Mouse (Mus musculus): Measurements from ENCODE around the gene Efhc1. TPM values are rescaled to one million over a fixed set of nuclear protein-coding genes. Genes with fewer than 3 reads are reported as not detected.

The Efhc1 gene
- polyA plus RNA-seq, 1 experiment from 2014 or later: 0.58 TPM

DNA sequence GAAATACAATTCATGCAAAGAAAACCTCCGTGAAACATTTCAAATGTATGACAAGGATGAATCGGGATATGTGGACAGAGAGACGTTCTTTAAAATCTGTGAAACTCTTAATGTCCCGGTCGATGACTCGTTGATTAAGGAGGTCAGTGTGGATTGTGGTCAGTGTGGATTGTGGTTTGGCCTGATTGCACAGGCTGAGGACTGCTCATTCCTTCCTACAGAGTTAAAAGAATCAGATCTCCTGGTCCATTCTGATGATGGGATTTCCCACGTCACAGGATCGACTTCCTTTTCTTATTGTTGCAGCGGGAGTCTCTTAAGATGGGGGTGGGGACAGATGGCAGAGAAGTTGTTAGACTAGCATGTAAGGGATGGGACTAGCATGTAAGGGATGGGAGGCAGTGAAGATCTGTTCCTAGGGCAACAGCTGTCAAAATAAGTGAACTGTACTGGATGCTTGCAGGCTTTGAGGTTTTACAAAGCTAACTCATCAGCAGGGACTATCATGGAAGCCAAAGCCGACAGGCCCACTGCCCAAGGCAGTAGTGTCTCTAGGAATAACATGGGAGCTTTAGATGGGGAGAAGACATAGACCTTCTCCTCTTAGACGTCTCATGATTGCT is 38.1 kb downstream of the Efhc1 start:
- ATAC-seq (replicated peaks; ENCODE audit: low FRiP score) (no peak), DNase-seq (ENCODE audit: low spot score) (no peak)
- Histone ChIP-seq H3K9me3 (ENCODE audit: control insufficient read depth, low read length) (no peaks in the 10 kb centered on the region), H3K9ac (ENCODE audit: low read depth, low read length) (no peak overlapping the region), H3K4me2 (no peak overlapping the region), H3K27me3 (replicated peaks; ENCODE audit: control insufficient read depth, insufficient read depth, low read length) (no peaks in the 10 kb centered on the region), H3K4me3 (ENCODE audit: low read depth, low read length) (no peak overlapping the region), H3K4me1 (replicated peaks; ENCODE audit: control insufficient read depth, insufficient read depth, low read length) (no peaks in the 10 kb centered on the region), H3K27ac (ENCODE audit: low read depth, low read length) (no peak overlapping the region), H3K36me3 (ENCODE audit: control insufficient read depth, insufficient read depth, low read length) (no peaks in the 10 kb centered on the region)
- 77% methylated on average over 11 of the region's 11 CpGs for WGBS

DNA sequence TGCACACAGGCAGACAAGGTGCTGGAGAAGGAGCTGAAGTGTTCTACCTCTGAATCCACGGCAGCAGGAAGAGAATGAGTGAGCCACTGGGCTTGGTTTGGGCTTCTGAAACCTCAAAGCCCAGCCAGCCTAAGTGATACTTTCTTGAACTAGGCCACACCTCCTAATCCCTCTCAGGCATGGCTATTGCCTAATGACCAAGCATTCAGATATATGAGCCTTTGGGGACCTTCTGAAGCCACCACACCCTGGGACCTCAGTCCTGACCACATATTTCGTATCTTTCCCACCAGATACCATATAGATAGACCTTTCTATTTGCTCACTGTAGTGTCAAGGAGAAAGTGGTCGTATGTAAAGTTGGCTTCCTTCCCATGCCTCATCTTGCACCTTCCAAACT is 42.3 kb downstream of the Efhc1 start:
- Histone ChIP-seq H3K36me3 (ENCODE audit: control insufficient read depth, insufficient read depth, low read length) (no peaks in the 10 kb centered on the region), H3K4me3 (ENCODE audit: low read depth, low read length) (no peak overlapping the region), H3K27ac (ENCODE audit: low read depth, low read length) (no peak overlapping the region), H3K4me2 (no peak overlapping the region), H3K27me3 (replicated peaks; ENCODE audit: control insufficient read depth, insufficient read depth, low read length) (no peaks in the 10 kb centered on the region), H3K9me3 (ENCODE audit: control insufficient read depth, low read length) (no peaks in the 10 kb centered on the region), H3K9ac (ENCODE audit: low read depth, low read length) (no peak overlapping the region), H3K4me1 (replicated peaks; ENCODE audit: control insufficient read depth, insufficient read depth, low read length) (peaks cover 9% of the 10 kb centered on the region; the same call in 1 of the 2 replicates)
- no peak for DNase-seq (ENCODE audit: low spot score)
- WGBS: 55% methylated on average over 3 of the region's 3 CpGs
- no peak for ATAC-seq (replicated peaks; ENCODE audit: low FRiP score)

DNA sequence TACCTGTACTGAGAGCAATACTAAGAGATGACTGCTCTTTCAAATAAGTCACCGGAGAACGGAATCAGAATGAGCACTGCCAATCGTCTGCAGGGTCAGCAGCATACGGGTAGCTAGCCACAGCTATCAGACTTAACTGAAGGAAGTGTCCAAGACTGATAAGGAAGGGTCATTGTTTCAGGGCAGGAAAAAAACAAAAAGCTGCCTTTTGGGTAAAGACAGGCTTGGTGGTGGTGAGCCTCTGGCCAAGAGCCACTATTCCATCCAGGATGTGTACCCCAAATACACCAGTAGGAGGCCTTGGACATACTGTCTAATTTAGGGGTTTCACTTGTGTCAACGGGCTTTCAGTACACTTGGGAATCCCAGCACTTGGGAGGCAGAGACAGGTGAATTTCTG is 42.9 kb downstream of the Efhc1 start:
- Histone ChIP-seq H3K4me3 (ENCODE audit: low read depth, low read length) (no peak overlapping the region), H3K27me3 (replicated peaks; ENCODE audit: control insufficient read depth, insufficient read depth, low read length) (no peaks in the 10 kb centered on the region), H3K9ac (ENCODE audit: low read depth, low read length) (no peak overlapping the region), H3K36me3 (ENCODE audit: control insufficient read depth, insufficient read depth, low read length) (no peaks in the 10 kb centered on the region), H3K9me3 (ENCODE audit: control insufficient read depth, low read length) (no peaks in the 10 kb centered on the region), H3K4me1 (replicated peaks; ENCODE audit: control insufficient read depth, insufficient read depth, low read length) (peaks cover 9% of the 10 kb centered on the region; the same call in 1 of the 2 replicates), H3K4me2 (no peak overlapping the region), H3K27ac (ENCODE audit: low read depth, low read length) (no peak overlapping the region)
- ATAC-seq (replicated peaks; ENCODE audit: low FRiP score): no peak; the same call in 1 of the 2 replicates
- 30% methylated on average over 5 of the region's 5 CpGs for WGBS
- DNase-seq (ENCODE audit: low spot score): no peak

DNA sequence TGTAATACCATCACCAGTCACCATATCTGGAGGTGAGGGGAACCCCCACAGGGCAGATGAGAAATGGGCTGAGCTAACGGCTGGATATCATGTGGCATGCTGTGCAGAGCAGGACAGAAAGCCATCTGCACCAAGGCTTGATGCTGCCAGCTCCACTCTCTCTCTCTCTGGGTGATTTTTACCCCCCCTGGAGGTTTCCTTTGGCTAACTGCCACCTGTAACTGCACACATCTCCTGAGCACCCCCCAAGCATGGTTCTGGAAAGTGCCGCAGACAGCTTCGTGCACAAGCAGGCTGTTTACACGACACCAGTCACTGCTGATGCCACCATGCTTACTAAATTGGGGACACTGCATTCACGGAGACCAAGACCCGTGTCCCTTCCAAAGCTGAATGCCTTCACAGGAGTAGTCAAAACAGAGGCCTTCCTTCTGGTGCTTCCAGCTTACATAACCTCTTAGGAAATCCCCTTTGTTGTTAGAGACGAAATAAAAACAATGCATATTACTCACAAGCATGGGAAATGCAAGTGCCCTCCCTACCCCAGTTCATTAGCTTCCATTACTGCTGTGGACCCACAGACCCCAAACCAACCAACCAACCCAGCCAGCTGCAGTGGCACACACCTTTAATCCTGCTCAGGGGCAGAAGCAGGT is 44.0 kb downstream of the Efhc1 start:
- Histone ChIP-seq H3K4me1 (replicated peaks; ENCODE audit: control insufficient read depth, insufficient read depth, low read length) (peaks cover 9% of the 10 kb centered on the region; the same call in 1 of the 2 replicates), H3K4me3 (ENCODE audit: low read depth, low read length) (no peak overlapping the region), H3K27me3 (replicated peaks; ENCODE audit: control insufficient read depth, insufficient read depth, low read length) (no peaks in the 10 kb centered on the region), H3K9ac (ENCODE audit: low read depth, low read length) (no peak overlapping the region), H3K36me3 (ENCODE audit: control insufficient read depth, insufficient read depth, low read length) (0 out of 2 replicates have a peak, but pooled peaks cover 2% of the 10 kb centered on the region), H3K9me3 (ENCODE audit: control insufficient read depth, low read length) (no peaks in the 10 kb centered on the region), H3K27ac (ENCODE audit: low read depth, low read length) (no peak overlapping the region), H3K4me2 (no peak overlapping the region)
- no peak for DNase-seq (ENCODE audit: low spot score)
- 70% methylated on average over 7 of the region's 7 CpGs for WGBS
- no peak for ATAC-seq (replicated peaks; ENCODE audit: low FRiP score)

DNA sequence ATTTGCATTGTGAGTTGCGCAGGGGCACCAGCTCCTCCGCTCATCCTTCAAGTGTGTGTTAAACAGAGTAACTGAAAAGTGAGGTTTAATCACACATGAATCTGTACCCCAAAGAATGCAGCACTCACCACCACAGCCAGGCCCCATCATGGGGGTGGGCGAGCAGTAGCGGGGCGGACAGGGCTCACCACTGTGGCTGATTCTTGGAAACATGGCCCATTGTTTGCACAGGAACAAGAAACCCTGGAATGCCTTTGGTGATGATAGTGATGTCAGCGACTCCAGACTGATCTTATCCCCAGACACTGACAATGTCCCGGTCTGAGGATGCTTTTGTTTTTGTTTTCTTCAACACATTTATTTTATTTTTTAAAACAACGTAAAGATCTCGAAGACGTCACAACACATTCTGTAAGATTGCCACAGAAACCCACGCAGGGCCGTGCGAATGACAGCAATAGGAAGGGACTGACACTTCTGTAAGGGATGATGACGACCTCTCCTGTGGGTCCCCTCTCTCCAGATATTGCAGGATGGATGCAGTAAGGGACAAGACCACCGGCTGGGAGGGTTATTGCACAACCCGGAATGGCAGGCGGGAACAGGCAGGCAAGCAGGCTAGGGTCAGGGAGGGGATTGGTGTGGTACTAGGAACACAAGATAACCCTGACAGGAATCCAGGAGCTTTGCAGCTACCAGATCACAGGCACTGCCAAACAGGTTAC is 45.3 kb downstream of the Efhc1 start:
- H3K4me1 ChIP-seq (replicated peaks; ENCODE audit: control insufficient read depth, insufficient read depth, low read length): peaks cover 9% of the 10 kb centered on the region; the same call in 1 of the 2 replicates
- H3K27me3 ChIP-seq (replicated peaks; ENCODE audit: control insufficient read depth, insufficient read depth, low read length): no peaks in the 10 kb centered on the region
- 61% methylated on average over 17 of the region's 17 CpGs for WGBS
- no peak overlapping the region for H3K9ac ChIP-seq (ENCODE audit: low read depth, low read length)
- H3K36me3 ChIP-seq (ENCODE audit: control insufficient read depth, insufficient read depth, low read length): peaks cover 2% of the 10 kb centered on the region; the same call in 1 of the 2 replicates
- no peaks in the 10 kb centered on the region for H3K9me3 ChIP-seq (ENCODE audit: control insufficient read depth, low read length)
- ATAC-seq (replicated peaks; ENCODE audit: low FRiP score) (peak; percentile 35), DNase-seq (ENCODE audit: low spot score) (no peak)
- no peak overlapping the region for H3K4me2 ChIP-seq
- H3K27ac ChIP-seq (ENCODE audit: low read depth, low read length): no peak overlapping the region
- no peak overlapping the region for H3K4me3 ChIP-seq (ENCODE audit: low read depth, low read length)

DNA sequence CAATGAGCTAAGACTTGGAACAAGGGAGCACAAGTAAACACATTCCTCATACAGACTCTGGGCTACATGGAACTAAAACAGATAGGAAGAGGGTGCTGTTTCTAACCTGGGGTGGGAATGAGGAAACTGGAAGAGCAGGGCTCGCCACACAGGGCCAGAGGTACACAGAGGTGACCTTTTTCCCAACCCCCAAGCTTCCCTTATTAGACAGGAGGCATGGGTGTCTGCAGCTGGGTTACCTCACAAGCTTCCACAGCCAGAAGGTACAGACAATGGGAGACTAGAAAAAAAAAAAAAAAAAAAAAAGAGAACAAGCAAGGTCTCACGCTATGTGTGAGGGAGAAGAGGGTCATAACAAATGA is 45.9 kb downstream of the Efhc1 start:
- peaks cover 9% of the 10 kb centered on the region; the same call in 1 of the 2 replicates for H3K4me1 ChIP-seq (replicated peaks; ENCODE audit: control insufficient read depth, insufficient read depth, low read length)
- H3K4me3 ChIP-seq (ENCODE audit: low read depth, low read length): no peak overlapping the region
- ATAC-seq (replicated peaks; ENCODE audit: low FRiP score) (peak; percentile 55; the same call in 1 of the 2 replicates), DNase-seq (ENCODE audit: low spot score) (no peak)
- no peaks in the 10 kb centered on the region for H3K9me3 ChIP-seq (ENCODE audit: control insufficient read depth, low read length)
- no peak overlapping the region for H3K27ac ChIP-seq (ENCODE audit: low read depth, low read length)
- H3K27me3 ChIP-seq (replicated peaks; ENCODE audit: control insufficient read depth, insufficient read depth, low read length): no peaks in the 10 kb centered on the region
- no peak overlapping the region for H3K4me2 ChIP-seq
- peaks cover 2% of the 10 kb centered on the region; the same call in 1 of the 2 replicates for H3K36me3 ChIP-seq (ENCODE audit: control insufficient read depth, insufficient read depth, low read length)
- no peak overlapping the region for H3K9ac ChIP-seq (ENCODE audit: low read depth, low read length)
- 57% methylated on average over 2 of the region's 2 CpGs for WGBS

DNA sequence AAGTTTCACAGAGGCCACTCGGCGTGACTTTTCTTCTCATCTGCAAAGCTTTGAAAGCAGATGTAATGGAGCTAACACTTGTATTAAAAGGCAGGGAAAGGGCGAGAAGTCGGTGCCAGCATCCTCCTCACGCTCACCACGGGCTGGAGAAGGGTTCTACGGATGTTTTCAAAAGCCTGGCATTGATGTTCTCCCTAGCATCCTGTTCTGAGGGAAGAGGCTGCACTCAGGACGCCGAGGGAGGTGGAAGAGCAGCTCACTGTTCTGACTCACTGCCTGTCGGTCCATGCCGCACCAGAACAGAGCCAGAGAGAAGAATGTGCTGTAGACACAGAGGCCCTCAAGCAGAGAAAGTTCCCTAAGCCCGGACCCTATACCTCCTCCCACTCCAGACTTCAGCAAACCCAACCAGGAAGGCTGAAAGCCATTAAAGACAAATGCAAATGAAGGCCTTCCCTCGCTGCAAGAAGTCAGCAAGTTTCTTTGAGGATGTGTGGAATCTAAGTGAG is 46.5 kb downstream of the Efhc1 start:
- Histone ChIP-seq H3K4me3 (ENCODE audit: low read depth, low read length) (no peak overlapping the region), H3K9ac (ENCODE audit: low read depth, low read length) (no peak overlapping the region), H3K27ac (ENCODE audit: low read depth, low read length) (no peak overlapping the region), H3K9me3 (ENCODE audit: control insufficient read depth, low read length) (no peaks in the 10 kb centered on the region), H3K27me3 (replicated peaks; ENCODE audit: control insufficient read depth, insufficient read depth, low read length) (no peaks in the 10 kb centered on the region), H3K4me2 (no peak overlapping the region), H3K4me1 (replicated peaks; ENCODE audit: control insufficient read depth, insufficient read depth, low read length) (peaks cover 9% of the 10 kb centered on the region; the same call in 1 of the 2 replicates), H3K36me3 (ENCODE audit: control insufficient read depth, insufficient read depth, low read length) (peaks cover 2% of the 10 kb centered on the region; the same call in 1 of the 2 replicates)
- 66% methylated on average over 13 of the region's 13 CpGs for WGBS
- DNase-seq (ENCODE audit: low spot score) (no peak), ATAC-seq (replicated peaks; ENCODE audit: low FRiP score) (no peak)

DNA sequence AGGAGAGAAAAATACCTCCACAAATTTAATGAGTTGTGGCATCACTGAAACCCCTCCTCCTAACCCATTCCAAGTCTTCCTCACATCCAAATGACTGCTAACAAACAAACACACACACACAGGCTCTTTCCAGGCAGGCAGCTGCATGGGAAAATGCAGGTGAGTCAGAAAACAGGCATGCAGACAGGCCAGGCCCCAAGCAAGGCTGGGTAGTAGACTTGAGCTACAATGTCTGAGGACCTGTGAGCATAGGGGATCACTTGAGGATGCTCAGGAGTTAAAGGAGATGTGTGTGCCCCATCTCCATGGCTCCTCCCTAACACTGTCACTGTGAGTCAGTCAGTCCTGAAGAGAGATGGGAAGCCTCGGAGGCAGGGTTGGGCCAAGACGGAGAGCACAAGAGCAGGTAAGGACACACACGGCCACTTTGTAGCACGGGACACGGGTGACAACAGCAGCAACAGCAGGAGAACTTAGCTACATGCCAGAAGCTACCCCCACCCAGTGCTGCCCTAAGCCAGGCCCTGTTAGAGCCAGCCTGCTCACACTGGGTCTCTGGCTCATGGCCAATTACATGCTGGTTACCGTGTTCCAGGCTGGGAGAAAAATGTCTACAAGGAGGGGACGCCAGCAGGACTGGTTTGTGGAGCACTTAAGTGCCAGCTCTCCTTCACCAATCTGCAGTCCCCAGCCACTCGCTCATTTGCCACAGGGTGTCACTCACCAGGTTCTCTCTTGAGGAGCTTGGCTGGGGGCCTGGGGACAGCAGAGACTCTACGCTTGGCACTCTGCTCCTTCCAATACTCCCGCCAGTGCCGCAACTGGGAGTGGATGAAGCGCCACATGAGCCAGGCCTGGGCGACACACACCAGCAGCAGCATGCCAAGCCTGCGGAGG is 51.1 kb downstream of the Efhc1 start:
- H3K4me2 ChIP-seq: no peak overlapping the region
- ATAC-seq (replicated peaks; ENCODE audit: low FRiP score) (no peak), DNase-seq (ENCODE audit: low spot score) (no peak)
- 90% methylated on average over 14 of the region's 14 CpGs for WGBS
- peaks cover 2% of the 10 kb centered on the region; the same call in 1 of the 2 replicates for H3K36me3 ChIP-seq (ENCODE audit: control insufficient read depth, insufficient read depth, low read length)
- H3K27me3 ChIP-seq (replicated peaks; ENCODE audit: control insufficient read depth, insufficient read depth, low read length): no peaks in the 10 kb centered on the region
- no peaks in the 10 kb centered on the region for H3K9me3 ChIP-seq (ENCODE audit: control insufficient read depth, low read length)
- H3K4me1 ChIP-seq (replicated peaks; ENCODE audit: control insufficient read depth, insufficient read depth, low read length): peaks cover 4% of the 10 kb centered on the region; the same call in 1 of the 2 replicates
- no peak overlapping the region for H3K4me3 ChIP-seq (ENCODE audit: low read depth, low read length)
- no peak overlapping the region for H3K27ac ChIP-seq (ENCODE audit: low read depth, low read length)
- H3K9ac ChIP-seq (ENCODE audit: low read depth, low read length): no peak overlapping the region
